Mouse (Mus musculus) ovary, postnatal 14 days (tissue): ENCODE measurements at regions not wholly inside any gene's neighbourhood (a gene's known extent, or its start where the extent isn't known, plus 50 kb on each side); places are given as distances from the start of the nearest gene placed in this dataset.

Source experiments
- DNase-seq: peaks from one replicate; pipeline ENCODE4 v3.0.0; 2022; ENCODE audit warnings: low spot score

DNA sequence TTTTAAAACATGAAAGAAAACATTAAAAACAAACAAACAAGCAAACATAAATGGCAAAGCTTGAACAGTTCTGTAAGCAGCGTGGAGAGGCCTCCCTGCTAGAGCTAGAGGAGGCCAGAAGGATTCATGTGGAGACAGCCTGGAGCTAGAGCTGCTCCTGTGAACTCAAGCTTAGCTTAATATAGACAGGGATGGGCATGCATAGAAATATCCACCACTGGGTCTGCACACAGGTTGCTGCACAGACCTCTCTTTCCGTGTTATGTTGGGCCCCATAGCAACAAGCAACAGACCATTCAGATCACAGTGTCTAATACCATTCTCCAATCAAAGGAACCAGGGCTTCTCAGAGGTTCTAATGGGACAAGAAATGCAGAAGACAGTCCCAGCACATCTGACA is 122.9 kb upstream of the Magi3 start:
- DNase-seq, result no peak

- no peak for DNase-seq
Measured at GRCm38 (mm10) chr3:104342220-104342619, 122.0 kb upstream of the Magi3 start.

GRCm38 (mm10) chr3:104340331-104340730 is 120.2 kb upstream of the Magi3 start:
- no peak for DNase-seq

DNA sequence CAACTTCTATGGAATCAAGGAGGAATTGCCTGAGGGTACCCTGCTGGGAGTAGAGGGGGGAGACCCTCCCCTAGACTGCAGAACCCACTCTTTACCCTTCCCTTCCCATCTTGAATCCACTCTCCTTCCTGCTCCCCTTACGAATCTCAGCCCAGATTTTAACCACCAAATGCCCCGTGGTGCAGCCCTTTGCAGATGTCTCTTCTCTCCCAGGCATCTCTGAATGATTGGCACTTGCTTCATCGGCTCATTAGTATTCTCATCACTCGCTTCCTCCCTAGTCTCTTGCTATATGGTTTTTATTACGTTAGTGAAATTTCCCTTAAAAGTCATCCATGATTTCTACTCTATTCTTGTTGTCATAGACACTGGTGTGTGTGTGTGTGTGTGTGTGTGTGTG is 116.7 kb upstream of the Magi3 start:
- DNase-seq, result no peak

DNA sequence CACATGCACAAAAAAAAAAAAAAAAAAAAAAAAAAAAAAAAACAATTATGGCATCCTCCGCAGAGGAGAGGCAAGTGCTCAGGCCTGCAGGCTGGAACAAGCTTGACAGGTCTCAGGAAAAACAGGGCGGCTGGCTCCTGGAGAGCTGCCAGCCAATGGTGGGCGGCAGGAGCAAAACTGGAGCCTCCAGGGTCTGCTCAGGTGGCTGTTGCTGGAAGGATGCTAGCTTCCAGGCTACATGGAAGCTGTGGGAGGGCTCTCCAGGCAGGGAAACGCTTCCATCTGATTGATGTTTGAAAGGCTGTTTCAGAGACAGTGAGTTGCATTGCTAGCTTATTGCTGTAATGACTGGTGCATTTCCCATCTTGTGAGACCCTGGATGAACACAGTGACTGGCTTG is 116.1 kb upstream of the Magi3 start:
- DNase-seq, result no peak

GRCm38 (mm10) chr3:104334760-104335159 is 114.6 kb upstream of the Magi3 start:
- no peak for DNase-seq

GRCm38 (mm10) chr3:104333345-104333744 is 113.2 kb upstream of the Magi3 start:
- DNase-seq, result no peak

DNA sequence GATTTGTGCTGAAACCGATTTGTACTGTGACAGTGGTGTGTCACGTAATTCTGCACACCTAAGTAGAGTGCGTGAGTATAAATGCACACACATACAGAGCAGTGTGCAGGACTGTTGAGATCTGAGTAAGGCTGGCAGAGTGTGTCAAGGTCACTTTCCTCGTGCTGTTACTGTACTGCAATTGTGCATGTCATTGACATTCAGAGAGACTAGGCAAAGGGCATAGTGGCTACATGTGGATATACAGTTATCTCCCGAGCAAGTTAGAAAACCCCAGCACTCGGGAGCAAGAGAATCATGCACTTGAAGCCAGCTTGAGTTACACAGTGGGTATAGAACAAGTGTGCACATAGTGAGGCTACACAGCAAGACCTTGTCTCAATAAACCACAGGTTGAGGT is 110.5 kb upstream of the Magi3 start:
- no peak for DNase-seq

DNA sequence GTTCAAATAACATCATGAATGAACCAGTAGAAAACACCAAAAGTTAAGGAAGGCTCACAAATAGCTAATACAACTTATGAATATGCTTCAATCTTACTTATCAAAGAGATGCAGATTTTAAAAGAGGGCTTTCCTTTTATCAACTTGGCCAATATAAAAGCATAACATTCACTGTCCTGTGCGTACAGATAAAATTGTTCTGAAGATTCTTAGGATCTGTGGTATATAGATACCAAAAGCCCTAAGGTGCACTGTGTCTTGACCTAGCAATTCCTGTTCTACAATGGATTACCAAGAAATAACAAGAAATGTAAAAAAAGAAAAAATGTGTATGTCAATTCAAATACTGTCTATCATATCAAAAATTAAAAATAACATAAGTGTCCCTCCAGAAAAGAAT is 107.7 kb upstream of the Magi3 start:
- DNase-seq, result no peak

DNA sequence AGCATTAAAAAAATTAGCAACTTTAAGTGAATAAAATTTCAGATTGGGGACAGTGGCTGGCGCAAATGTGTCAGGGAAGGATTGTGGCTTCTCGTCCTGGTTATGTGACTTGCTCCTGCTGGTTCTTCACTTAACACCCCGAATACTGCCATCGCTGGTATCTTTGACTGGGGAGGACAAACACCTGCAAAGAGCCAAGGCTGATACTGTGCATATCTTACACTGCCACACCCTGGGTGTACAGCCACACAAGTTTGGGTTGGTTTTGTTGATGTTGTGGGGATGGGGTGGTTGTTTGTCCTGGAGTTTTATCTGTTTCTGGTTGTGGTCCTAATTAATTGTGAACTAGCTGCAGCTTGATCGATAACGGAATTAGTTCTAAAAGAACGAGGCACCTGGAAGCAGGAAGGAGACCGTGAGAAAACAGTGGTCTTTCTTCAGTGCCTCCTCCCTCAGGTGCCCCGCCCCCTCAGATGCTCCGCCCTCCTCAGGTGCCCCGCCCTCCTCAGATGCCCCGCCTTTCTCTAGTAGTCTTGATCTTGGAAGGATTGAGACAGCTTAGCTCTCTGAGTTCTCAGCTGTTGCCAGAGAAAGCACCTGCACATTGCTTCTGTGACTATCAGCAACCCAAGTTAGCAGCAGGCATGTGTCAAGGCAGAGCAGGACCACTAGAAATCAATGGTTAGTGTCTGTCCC is 107.0 kb upstream of the Magi3 start:
- DNase-seq, result no peak

GRCm38 (mm10) chr3:104322591-104322990 is 102.4 kb upstream of the Magi3 start:
- DNase-seq, result no peak

DNA sequence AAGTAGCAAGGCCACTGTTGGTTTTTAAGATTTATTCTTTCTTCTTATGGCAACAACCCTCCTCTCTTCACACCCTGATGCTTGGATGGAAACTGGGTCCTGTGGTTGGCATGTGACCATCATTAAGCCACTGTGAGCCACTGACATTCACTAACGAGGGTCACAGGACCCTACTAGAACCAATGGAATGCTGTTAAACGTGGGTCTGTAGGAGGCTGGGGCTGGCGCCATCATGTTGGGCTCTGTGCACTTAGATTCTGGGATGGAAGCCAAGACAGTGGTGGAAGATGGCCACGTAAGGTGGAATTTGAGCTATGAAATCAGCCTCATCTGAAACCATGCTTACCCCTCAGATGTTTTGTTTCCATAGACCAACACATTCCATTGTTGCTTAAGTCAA is 100.2 kb upstream of the Magi3 start:
- DNase-seq, result no peak

DNA sequence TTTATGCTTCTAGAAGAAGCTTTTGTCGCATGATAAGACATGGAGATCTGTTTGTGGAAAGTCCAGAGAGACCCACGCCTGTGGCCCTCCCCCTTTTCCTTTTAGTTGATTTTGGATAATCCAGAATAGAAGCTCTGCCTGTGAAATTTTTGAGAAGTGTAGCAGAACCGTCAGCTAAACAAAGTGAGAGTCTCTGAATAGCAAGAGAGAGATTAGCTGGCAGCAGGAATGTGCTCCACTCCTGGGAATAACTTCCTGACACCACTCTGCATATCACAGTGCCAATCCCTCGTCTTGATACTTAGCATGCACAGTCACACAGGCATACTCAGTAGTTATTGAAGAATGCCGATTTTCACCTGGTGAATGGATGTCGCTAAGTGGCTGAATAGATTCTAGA is 99.2 kb upstream of the Magi3 start:
- no peak for DNase-seq

DNA sequence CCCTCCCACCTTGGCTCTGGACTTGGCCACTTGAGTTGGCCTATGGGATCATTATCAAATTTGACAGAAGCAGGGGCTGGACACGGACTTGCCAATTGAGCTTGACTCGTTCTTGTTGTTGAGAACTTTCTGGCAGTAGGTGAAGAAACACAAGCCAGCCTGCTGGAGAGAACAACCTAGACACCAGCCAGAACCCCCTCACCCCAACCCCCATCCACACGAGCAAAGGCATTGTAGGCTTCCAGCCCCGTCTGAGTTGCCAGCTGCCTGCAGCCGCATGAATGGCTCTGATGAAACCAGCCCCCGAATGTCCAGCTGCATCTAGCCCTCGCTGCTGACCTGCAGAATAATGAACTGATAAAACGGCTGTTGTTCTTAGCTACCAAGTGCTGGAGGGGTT is 98.7 kb upstream of the Magi3 start:
- peak; percentile 24 for DNase-seq

GRCm38 (mm10) chr3:104317528-104317927 is 97.4 kb upstream of the Magi3 start:
- no peak for DNase-seq

DNA sequence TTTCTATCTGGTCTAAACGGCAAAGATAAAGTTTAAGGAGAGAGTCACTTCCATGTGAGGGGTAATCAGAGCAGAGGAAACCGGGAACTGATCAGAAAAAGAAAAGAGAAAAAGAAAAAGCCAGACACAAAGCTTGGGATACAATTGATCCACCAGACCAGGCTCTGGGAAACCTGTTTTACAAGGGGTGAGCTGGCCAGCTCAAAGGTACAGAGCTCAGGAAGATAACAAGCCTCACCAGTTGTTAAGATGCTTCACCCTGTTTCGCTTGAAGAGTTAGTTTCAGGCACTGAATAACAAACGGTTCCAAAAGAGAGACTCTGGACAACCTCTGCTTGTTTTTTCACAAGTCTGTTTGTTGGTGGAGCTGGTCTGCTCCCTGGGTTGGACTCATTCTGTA is 92.9 kb upstream of the Magi3 start:
- no peak for DNase-seq

DNA sequence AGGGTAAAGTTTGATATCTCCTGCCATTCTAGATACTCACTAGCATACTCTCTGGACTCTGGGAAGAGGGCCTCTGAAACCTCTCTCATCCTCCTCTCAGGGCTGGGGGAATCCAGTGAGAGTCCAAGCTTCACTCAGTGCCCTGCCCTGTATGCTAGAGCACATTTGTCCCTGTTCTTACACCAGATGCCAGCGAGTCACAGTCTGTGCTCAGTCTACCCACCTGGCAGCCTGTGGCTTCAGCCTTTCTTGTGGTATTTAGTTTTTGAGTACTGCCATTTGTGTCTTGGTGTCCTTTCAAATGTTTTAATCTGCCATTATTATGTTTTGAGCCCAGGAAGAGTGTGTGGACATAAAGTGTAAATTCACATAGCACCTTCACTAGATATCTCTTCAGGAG is 86.8 kb upstream of the Magi3 start:
- no peak for DNase-seq

- no peak for DNase-seq
Measured at GRCm38 (mm10) chr3:104305904-104306563, 85.9 kb upstream of the Magi3 start.

- no peak for DNase-seq
Measured at GRCm38 (mm10) chr3:104303577-104303976, 83.4 kb upstream of the Magi3 start.

DNA sequence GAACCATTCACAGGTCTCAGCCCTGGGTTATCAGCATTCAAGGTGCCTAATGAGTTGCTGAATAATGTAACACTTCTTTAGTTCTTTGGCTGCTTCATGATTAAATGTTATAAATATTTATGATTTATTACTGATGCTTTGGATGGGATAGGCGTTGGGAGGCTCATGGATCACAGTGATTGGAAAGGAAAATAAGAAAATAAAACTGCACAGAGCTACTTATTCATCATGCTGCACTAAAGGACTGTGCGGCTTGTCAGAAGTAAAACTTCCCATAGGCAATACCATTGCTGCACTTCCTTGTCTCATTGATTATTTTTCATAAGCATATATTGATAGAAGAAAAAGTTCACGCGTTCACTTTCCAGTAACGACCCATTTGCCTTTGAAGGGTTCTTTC is 80.0 kb upstream of the Magi3 start:
- no peak for DNase-seq

GRCm38 (mm10) chr3:104298878-104299277 is 78.7 kb upstream of the Magi3 start:
- DNase-seq, result no peak

DNA sequence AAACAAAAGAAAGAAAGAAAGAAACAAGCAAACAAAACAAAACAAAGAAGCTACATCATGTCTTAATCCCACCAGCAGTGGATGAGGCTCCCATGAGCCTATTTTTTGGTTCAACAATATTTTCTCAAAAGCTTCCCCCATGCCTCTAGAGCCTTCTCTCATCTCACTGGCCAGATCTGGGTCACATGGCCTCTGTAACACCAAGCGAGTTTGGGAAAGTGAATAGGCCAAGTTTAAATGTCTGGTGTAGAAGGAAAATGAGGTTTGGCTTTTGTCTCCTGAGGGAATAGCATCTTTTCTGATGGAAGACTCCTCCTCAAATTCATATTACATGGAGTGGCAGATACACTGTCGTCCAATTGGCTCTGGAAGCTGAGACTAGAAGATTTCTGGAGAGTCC is 78.2 kb upstream of the Magi3 start:
- no peak for DNase-seq

DNA sequence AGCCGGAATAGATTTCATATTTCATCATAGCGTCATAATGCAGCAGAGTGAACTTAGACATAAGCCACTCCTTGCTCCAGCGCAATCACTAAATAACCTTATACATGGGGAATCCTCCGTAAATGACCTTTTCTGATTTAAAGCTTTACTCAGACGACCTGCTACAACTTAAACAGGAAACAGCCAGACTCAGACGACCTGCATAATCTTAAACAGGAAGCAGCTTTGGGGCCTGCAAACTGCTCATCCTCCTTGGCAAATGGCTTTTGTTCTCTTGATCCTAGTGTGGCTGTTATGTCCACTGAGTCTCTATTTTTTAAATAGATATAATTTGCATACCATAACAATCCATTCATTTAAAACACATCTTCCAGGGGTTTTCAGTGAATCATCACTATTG is 76.9 kb upstream of the Magi3 start:
- no peak for DNase-seq

DNA sequence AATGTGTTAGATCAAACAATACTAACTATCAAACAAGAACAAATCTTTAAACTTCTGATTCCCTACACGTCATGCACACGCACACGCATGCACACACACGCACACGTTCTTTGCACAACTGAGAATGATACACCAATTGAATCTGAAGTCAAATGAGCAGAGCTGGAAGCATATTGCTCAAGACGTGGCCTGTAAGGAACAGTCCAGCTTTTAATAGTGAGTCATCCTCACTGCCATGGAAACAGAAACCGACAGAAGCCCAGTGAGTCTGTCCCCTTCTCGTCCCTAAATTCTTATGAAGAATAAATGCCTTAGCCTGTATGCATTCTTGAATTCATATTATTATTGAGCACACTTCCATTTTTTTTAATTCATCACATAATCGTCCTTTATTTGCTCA is 75.7 kb upstream of the Magi3 start:
- no peak for DNase-seq
